Mouse (Mus musculus): ENCODE results near the gene Zfp385a. TPM values are rescaled to one million over a fixed set of nuclear protein-coding genes. Genes with fewer than 3 reads are reported as not detected.

The Zfp385a gene
- polyA plus RNA-seq, 1 experiment from 2014 or later: 14.4 TPM

DNA sequence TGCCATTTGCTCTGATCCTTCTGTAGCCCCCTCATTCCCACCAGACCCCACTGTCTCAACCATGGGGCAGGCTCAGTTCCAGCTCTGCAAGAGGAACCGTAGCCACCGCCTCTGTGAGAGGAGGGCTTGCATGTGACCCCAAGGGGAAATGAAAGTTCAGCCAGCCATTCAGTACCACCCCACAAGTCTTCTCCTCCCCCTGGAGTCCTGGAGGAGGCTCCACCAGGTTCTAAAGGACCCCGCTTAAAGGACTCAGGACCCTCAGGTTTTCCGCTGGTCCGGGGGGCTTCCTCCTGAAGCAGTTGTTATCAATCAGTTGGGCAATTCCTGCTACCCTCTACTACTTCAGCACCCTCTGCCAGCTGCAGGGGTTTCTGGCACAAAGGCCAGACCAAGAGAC lies 6.2 kb downstream of the Zfp385a start:
- Histone ChIP-seq H3K4me3 (replicated peaks) (no peak overlapping the region), H3K4me1 (peaks cover 36% of the 10 kb centered on the region), H3K27ac (no peak overlapping the region), H3K36me3 (no peaks in the 10 kb centered on the region), H3K4me2 (no peak overlapping the region), H3K27me3 (peaks cover 28% of the 10 kb centered on the region), H3K9me3 (replicated peaks) (no peaks in the 10 kb centered on the region), H3K9ac (no peak overlapping the region)
- ATAC-seq (replicated peaks; ENCODE audit: low FRiP score): no peak
- WGBS: 54% methylated on average over 5 of the region's 5 CpGs

DNA sequence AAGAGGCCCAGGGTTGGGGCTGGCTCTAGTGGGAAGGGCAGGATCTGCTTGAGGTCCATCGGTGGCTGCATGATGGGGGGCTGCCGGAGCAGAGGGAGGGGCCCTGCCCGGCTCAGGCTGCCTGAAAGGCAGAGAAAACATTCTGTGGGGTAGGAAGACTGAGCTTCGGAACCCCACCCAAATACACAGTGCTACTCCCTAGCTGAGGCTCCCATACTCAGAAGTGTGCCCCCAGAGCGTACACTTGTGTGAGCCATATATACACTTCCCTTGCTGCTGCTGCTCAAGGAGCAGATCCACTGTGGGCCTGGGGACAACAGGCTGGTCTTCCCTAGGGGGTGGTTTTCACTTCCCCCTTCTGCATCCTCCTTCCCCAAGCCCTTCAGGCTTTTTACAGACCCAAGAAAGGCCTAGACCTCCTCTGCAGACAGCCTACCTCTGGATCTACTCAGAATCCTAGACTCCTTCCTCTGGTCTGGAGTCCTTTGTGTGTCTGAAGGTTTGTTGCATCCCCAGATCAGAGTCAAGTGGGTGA lies 6.7 kb downstream of the Zfp385a start:
- WGBS: 58% methylated on average over 5 of the region's 5 CpGs
- no peak for ATAC-seq (replicated peaks; ENCODE audit: low FRiP score)
- peaks cover 36% of the 10 kb centered on the region for H3K4me1 ChIP-seq
- H3K9ac ChIP-seq: no peak overlapping the region
- H3K27ac ChIP-seq: no peak overlapping the region
- H3K36me3 ChIP-seq: no peaks in the 10 kb centered on the region
- peaks cover 22% of the 10 kb centered on the region for H3K27me3 ChIP-seq
- H3K4me3 ChIP-seq (replicated peaks): no peak overlapping the region
- no peaks in the 10 kb centered on the region for H3K9me3 ChIP-seq (replicated peaks)
- no peak overlapping the region for H3K4me2 ChIP-seq

GRCm38 (mm10) chr15:103323455-103324247 lies 16.2 kb downstream of the Zfp385a start:
- H3K9ac ChIP-seq: peak overlapping the region; percentile 75
- peak overlapping the region; percentile 61 for H3K4me3 ChIP-seq (replicated peaks)
- under 1% methylated on average over 29 of the region's 40 CpGs for WGBS
- H3K27ac ChIP-seq: peak overlapping the region; percentile 79
- H3K4me1 ChIP-seq: peaks cover 44% of the 10 kb centered on the region
- no peaks in the 10 kb centered on the region for H3K9me3 ChIP-seq (replicated peaks)
- peak; percentile 97 for ATAC-seq (replicated peaks; ENCODE audit: low FRiP score)
- H3K27me3 ChIP-seq: no peaks in the 10 kb centered on the region
- H3K4me2 ChIP-seq: peak overlapping the region; percentile 77
- peaks cover 7% of the 10 kb centered on the region; the same call in 1 of the 2 replicates for H3K36me3 ChIP-seq

DNA sequence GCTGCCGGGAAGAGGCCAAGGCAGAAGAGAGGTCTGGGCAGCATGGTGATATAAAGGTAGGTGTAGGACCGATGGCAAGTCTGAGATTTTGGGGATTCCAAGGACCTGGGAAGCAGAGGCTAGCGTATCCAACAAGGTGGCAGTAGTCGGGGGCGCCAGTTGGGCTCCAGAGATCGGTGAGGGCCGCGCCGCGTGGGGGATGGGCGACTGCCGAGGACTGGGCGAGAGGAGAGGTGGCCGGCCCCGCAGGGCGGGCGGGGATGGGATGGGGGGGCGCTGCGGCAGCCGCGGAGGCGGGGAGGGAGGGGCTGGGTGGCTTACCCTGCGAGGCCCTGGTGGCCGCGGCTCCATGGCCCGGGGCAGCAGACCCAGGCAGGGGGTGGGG lies 16.8 kb downstream of the Zfp385a start:
- Histone ChIP-seq H3K27me3 (no peaks in the 10 kb centered on the region), H3K9ac (peak overlapping the region; percentile 75), H3K4me3 (replicated peaks) (peak overlapping the region; percentile 61), H3K36me3 (peaks cover 7% of the 10 kb centered on the region; the same call in 1 of the 2 replicates), H3K9me3 (replicated peaks) (no peaks in the 10 kb centered on the region), H3K4me2 (peak overlapping the region; percentile 77), H3K27ac (peak overlapping the region; percentile 79), H3K4me1 (peaks cover 49% of the 10 kb centered on the region)
- WGBS: under 1% methylated on average over 14 of the region's 26 CpGs
- peak; percentile 71 for ATAC-seq (replicated peaks; ENCODE audit: low FRiP score)

- Histone ChIP-seq H3K4me2 (peak overlapping the region; percentile 77), H3K27me3 (no peaks in the 10 kb centered on the region), H3K4me1 (peaks cover 53% of the 10 kb centered on the region), H3K27ac (peak overlapping the region; percentile 10; the same call in 1 of the 2 replicates), H3K9me3 (replicated peaks) (no peaks in the 10 kb centered on the region), H3K9ac (peak overlapping the region; percentile 75; the same call in 1 of the 2 replicates), H3K36me3 (peaks cover 12% of the 10 kb centered on the region; the same call in 1 of the 2 replicates), H3K4me3 (replicated peaks) (peak overlapping the region; percentile 61)
- 0 out of 2 replicates have a peak, but pooled peaks have one; percentile 1 for ATAC-seq (replicated peaks; ENCODE audit: low FRiP score)
- WGBS: 33% methylated on average over 4 of the region's 4 CpGs
Observed at GRCm38 (mm10) chr15:103322396-103322795, 17.5 kb downstream of the Zfp385a start.

- no peak overlapping the region for H3K9ac ChIP-seq
- H3K4me3 ChIP-seq (replicated peaks): no peak overlapping the region
- H3K4me1 ChIP-seq: peaks cover 58% of the 10 kb centered on the region
- 55% methylated on average over 1 of the region's 1 CpGs for WGBS
- H3K27ac ChIP-seq: no peak overlapping the region
- no peaks in the 10 kb centered on the region for H3K27me3 ChIP-seq
- H3K36me3 ChIP-seq: peaks cover 25% of the 10 kb centered on the region
- H3K9me3 ChIP-seq (replicated peaks): no peaks in the 10 kb centered on the region
- no peak for ATAC-seq (replicated peaks; ENCODE audit: low FRiP score)
- no peak overlapping the region for H3K4me2 ChIP-seq
Observed at GRCm38 (mm10) chr15:103321076-103321475, 18.8 kb downstream of the Zfp385a start.

DNA sequence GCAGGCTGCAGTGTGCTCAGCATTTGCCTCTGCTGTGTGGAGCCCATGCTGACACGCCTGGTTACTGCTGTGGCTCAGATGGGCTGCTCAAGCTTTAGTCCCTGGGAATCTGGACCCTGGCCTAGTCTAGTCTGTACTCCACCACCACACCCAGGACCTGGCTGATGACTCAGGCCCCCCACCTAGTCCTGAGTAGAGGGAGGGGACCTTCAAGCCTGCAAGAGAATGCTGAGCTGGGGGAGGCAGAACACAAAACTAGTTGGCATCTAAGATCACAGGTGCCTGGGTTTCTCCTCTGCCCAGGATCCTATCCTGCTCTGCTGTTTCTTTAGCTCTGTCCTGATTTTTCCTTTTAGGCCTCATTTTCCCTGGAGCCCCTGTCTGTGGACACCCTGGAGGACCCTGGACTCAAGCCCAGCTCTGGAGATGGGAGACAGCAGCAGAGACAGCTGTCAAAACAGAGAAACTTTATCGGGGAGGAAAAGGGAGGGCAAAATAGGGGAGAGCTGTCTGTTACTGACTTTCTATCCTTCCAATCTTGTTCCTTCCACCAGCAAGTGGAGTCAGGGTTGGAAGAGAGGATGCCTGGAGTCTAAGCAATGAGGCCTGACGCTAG lies 21.6 kb downstream of the Zfp385a start:
- peaks cover 72% of the 10 kb centered on the region for H3K4me1 ChIP-seq
- H3K36me3 ChIP-seq: peaks cover 35% of the 10 kb centered on the region
- H3K9ac ChIP-seq: no peak overlapping the region
- H3K9me3 ChIP-seq (replicated peaks): no peaks in the 10 kb centered on the region
- no peak for ATAC-seq (replicated peaks; ENCODE audit: low FRiP score)
- H3K27ac ChIP-seq: peak overlapping the region; percentile 43; the same call in 1 of the 2 replicates
- no peak overlapping the region for H3K4me3 ChIP-seq (replicated peaks)
- H3K27me3 ChIP-seq: no peaks in the 10 kb centered on the region
- no peak overlapping the region for H3K4me2 ChIP-seq
- WGBS: 54% methylated on average over 3 of the region's 3 CpGs

DNA sequence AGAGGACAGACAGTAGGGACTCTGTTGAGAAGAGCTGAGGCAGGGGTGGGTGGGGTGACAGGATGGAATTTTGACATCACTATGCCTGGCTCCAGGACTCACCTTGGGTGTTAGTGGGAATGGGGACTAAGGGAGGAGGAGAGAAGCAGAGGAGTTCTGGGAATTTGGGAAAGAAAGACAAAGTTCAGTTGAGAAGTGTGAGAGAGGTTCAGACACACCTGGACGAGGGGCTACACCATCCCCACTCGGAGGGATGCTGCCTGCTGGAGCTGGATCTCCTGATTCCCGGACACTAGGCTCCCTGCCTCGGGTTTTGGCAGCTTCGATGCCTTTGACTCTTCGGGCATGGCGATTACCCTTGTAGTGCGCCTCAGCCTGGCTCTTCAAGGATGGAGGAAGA lies 22.2 kb downstream of the Zfp385a start:
- H3K4me3 ChIP-seq (replicated peaks): no peak overlapping the region
- peaks cover 35% of the 10 kb centered on the region for H3K36me3 ChIP-seq
- no peaks in the 10 kb centered on the region for H3K27me3 ChIP-seq
- H3K4me2 ChIP-seq: no peak overlapping the region
- no peak overlapping the region for H3K27ac ChIP-seq
- peaks cover 69% of the 10 kb centered on the region for H3K4me1 ChIP-seq
- no peaks in the 10 kb centered on the region for H3K9me3 ChIP-seq (replicated peaks)
- H3K9ac ChIP-seq: no peak overlapping the region
- ATAC-seq (replicated peaks; ENCODE audit: low FRiP score): no peak
- 87% methylated on average over 8 of the region's 8 CpGs for WGBS

DNA sequence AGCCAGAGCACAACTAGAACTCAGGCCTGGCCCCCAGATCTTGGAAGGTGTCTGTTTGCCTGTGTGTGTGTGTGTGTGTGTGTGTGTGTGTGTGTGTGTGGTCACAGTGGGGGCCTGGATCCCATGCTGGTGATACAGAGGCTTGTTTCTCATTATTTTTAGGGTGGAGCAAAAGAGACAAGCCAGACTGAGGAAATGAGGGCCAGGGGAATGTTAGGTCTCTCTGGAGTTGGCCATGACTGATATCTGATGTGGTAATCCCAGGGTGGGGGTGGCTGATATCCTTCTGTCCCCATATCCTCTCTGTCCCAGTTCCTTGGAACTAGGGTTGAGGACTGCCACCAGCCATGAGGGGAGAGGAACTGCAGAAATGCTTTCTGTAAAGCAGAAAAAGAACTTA lies 22.8 kb downstream of the Zfp385a start:
- no peak overlapping the region for H3K4me3 ChIP-seq (replicated peaks)
- no peak overlapping the region for H3K9ac ChIP-seq
- H3K4me2 ChIP-seq: no peak overlapping the region
- H3K27ac ChIP-seq: no peak overlapping the region
- H3K4me1 ChIP-seq: peaks cover 63% of the 10 kb centered on the region
- no peaks in the 10 kb centered on the region for H3K9me3 ChIP-seq (replicated peaks)
- peaks cover 35% of the 10 kb centered on the region for H3K36me3 ChIP-seq
- no peak for ATAC-seq (replicated peaks; ENCODE audit: low FRiP score)
- H3K27me3 ChIP-seq: no peaks in the 10 kb centered on the region

- ATAC-seq (replicated peaks; ENCODE audit: low FRiP score): no peak; the same call in 1 of the 2 replicates
- no peak overlapping the region for H3K9ac ChIP-seq
Observed at GRCm38 (mm10) chr15:103315979-103316776, 23.7 kb downstream of the Zfp385a start.

GRCm38 (mm10) chr15:103315011-103315502 lies 24.8 kb downstream of the Zfp385a start:
- Histone ChIP-seq H3K4me3 (replicated peaks) (peak overlapping the region; percentile 34), H3K4me2 (peak overlapping the region; percentile 61), H3K36me3 (peaks cover 35% of the 10 kb centered on the region), H3K27me3 (no peaks in the 10 kb centered on the region), H3K9me3 (replicated peaks) (no peaks in the 10 kb centered on the region), H3K9ac (peak overlapping the region; percentile 33; the same call in 1 of the 2 replicates), H3K27ac (peak overlapping the region; percentile 74), H3K4me1 (peaks cover 55% of the 10 kb centered on the region)
- ATAC-seq (replicated peaks; ENCODE audit: low FRiP score): peak; percentile 72
- WGBS: 5% methylated on average over 18 of the region's 18 CpGs

More at GRCm38 (mm10) chr15:103315979-103316776, 23.7 kb downstream of the Zfp385a start:
- Histone ChIP-seq H3K4me2 (no peak overlapping the region), H3K36me3 (peaks cover 35% of the 10 kb centered on the region), H3K27me3 (no peaks in the 10 kb centered on the region), H3K9me3 (replicated peaks) (no peaks in the 10 kb centered on the region), H3K4me3 (replicated peaks) (no peak overlapping the region), H3K27ac (no peak overlapping the region), H3K4me1 (peaks cover 53% of the 10 kb centered on the region)
- WGBS: 62% methylated on average over 10 of the region's 10 CpGs
